Mouse (Mus musculus): Measurements from ENCODE around the gene Dkk3. TPM values are rescaled to one million over a fixed set of nuclear protein-coding genes. Genes with fewer than 3 reads are reported as not detected.
"Not testable (repeated sequence)": the region's sequence is repeated elsewhere in the genome, so short reads cannot be mapped to it uniquely, and the experiment has no call there.

Gene Dkk3
- polyA plus RNA-seq, 1 experiment from 2014 or later, result 33.1 TPM

DNA sequence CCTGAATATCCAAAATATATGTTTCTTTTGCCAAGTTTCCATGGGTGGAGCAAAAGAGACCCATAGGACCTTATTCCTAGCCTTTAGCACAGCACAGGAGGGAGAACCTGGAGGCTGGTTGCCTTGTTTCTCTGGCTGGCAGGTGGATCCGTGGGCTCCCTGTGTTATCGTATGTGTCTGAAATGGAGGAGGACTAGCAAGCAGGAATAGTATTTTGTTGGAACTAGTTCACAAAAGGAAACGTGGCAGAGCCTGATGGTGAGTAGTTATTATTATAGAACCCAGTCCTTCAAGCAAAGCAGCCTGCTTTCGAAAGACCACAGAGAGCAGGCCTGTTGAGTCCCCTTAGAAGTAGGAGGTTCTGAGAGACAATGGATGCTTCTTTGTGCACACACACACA, 6.2 kb upstream of the Dkk3 start:
- H3K9ac ChIP-seq; H3K4me3 ChIP-seq (replicated peaks); H3K27ac ChIP-seq; H3K4me2 ChIP-seq; H3K36me3 ChIP-seq; H3K9me3 ChIP-seq; H3K4me1 ChIP-seq; H3K27me3 ChIP-seq (replicated peaks); ATAC-seq (ENCODE audit: insufficient read depth, low FRiP score, low read depth): not testable (repeated sequence)
- 80% methylated on average over 4 of the region's 4 CpGs for WGBS

DNA sequence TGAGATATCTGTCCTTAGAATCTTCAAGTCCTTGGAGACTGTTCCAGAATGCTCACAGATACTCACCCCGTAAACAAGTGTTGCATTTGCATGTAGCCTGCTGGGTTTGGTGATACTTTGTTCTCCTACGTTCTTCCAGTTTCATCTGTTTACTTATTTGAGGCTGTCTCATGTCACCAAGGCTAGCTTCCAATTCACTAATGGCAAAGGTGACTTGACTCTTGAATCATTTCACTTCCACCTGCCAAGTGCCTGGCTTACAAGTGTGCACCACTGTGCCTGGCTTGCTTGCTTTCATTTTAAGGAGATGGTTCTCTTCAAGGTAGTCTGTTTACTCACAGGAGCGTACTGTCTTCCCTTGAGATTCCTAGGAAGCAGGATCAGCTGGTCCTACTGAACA, 5.6 kb upstream of the Dkk3 start:
- no peaks in the 10 kb centered on the region for H3K36me3 ChIP-seq
- H3K4me1 ChIP-seq, result no peaks in the 10 kb centered on the region
- H3K27me3 ChIP-seq (replicated peaks), result no peaks in the 10 kb centered on the region
- WGBS, result 76% methylated on average over 3 of the region's 3 CpGs
- H3K27ac ChIP-seq, result no peak overlapping the region
- no peaks in the 10 kb centered on the region for H3K9me3 ChIP-seq
- ATAC-seq (ENCODE audit: insufficient read depth, low FRiP score, low read depth), result no peak
- H3K4me2 ChIP-seq, result no peak overlapping the region
- no peak overlapping the region for H3K4me3 ChIP-seq (replicated peaks)
- no peak overlapping the region for H3K9ac ChIP-seq

DNA sequence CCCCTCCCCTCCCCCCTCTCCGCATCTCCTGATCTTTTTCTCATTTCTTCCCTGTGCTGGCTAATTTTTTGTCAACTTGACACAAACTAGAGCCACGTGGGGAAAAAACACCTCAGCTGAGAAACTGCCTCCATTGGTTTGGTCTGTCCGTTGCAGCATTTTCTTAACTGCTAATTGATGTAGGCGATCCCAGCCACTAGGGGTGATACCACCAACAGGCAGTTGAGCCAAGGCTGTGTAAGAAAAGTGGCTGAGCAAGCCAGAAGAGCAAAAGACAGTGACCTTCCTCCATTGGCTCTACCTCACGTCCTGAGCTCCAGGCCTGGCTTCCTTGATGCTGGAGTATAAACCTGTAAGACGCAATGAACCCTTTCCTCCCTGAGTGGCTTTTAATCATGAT, 978 bp upstream of the Dkk3 start:
- 36% methylated on average over 6 of the region's 6 CpGs for WGBS
- ATAC-seq (ENCODE audit: insufficient read depth, low FRiP score, low read depth), result no peak
- Histone ChIP-seq H3K4me1 (peaks cover 14% of the 10 kb centered on the region), H3K36me3 (no peaks in the 10 kb centered on the region), H3K27ac (no peak overlapping the region), H3K4me3 (replicated peaks) (no peak overlapping the region), H3K27me3 (replicated peaks) (no peaks in the 10 kb centered on the region), H3K4me2 (no peak overlapping the region), H3K9me3 (no peaks in the 10 kb centered on the region), H3K9ac (no peak overlapping the region)

DNA sequence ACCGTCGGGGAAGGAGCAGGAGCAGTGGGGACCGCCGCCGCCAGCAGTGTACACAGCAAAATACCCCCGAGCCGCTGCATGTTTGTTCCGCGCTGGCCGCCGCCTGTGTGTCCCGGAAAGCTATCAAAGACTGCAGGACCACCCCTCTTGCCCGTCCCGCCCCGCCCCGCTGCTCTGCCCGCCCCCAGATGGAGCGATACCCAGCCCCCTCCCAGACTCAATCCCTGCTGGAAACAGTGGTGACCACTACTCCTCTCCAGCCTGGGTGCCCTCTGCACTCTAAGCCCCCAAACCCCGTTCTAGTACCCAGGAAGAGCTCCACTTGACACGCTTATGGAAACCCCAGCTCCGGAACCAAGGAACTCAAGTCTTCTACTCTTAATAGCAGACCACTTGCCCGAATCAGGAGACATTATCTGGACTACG, 528 bp downstream of the Dkk3 start:
- Histone ChIP-seq H3K27me3 (replicated peaks) (no peaks in the 10 kb centered on the region), H3K27ac (peak overlapping the region; percentile 52), H3K9ac (peak overlapping the region; percentile 17; the same call in 1 of the 2 replicates), H3K36me3 (no peaks in the 10 kb centered on the region), H3K4me3 (replicated peaks) (peak overlapping the region; percentile 52), H3K9me3 (no peaks in the 10 kb centered on the region), H3K4me1 (peaks cover 14% of the 10 kb centered on the region), H3K4me2 (peak overlapping the region; percentile 61)
- peak; percentile 32; the same call in 1 of the 2 replicates for ATAC-seq (ENCODE audit: insufficient read depth, low FRiP score, low read depth)
- 3% methylated on average over 23 of the region's 23 CpGs for WGBS

DNA sequence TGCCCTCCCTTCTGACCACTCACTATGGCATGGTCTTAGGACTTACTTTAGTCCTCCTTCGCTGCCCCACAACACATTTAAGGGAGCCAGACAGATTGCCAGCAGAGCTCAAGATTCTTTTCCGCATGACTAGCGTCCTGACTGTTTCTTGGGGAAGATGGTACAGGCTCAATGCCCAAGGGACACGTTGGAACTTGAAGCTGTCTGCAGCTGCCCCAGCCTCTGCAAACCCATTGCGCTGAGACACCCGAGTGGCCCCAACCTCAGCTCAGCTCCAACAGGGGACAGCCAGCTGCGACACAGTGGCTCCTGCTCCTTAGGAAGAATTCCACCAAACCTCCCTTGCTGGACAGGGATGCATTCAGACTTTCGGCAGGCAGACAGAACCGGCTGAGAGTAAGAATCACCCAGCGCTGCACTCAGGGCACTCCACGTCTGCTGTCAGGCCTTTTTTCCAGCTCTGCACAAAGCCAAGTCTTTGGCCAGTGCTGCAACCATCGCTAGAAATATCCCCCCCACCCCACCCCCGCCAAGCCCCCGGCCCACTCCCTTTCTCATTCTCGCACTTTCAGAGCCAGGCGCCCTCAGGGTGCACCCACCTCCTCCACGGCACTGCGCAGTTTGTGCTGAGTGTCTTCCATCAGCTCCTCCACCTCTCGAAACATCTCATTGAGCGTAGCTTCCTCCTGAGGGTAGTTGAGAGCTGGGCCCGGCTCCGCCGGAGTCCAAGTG, 1.1 kb downstream of the Dkk3 start:
- H3K4me1 ChIP-seq, result peaks cover 14% of the 10 kb centered on the region
- H3K9ac ChIP-seq, result peak overlapping the region; percentile 17; the same call in 1 of the 2 replicates
- ATAC-seq (ENCODE audit: insufficient read depth, low FRiP score, low read depth), result peak; percentile 29; the same call in 1 of the 2 replicates
- no peaks in the 10 kb centered on the region for H3K9me3 ChIP-seq
- no peaks in the 10 kb centered on the region for H3K27me3 ChIP-seq (replicated peaks)
- H3K27ac ChIP-seq, result peak overlapping the region; percentile 49
- no peaks in the 10 kb centered on the region for H3K36me3 ChIP-seq
- WGBS, result 14% methylated on average over 23 of the region's 23 CpGs
- H3K4me2 ChIP-seq, result peak overlapping the region; percentile 61
- peak overlapping the region; percentile 52 for H3K4me3 ChIP-seq (replicated peaks)

DNA sequence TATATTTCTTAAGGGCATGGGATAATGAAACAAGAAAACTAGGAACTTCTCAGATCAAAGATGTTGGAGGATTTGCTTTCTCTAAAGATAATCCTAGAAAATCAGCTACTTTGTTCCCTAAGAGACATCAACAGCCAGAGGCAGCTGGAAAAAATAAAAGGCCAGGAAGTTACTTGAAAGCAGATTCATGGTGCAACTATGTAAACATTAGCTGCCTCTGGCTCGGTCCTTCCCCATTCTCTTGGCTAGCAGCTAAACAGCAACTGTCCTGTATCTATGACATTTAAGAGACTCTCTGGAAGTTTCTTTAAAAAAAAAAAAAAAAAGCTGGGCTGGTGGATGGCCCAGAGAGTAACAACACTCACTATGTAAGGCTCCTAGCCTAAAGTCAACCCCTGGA, 3.7 kb downstream of the Dkk3 start:
- Histone ChIP-seq H3K27ac (peak overlapping the region; percentile 64; the same call in 1 of the 2 replicates), H3K9ac (no peak overlapping the region), H3K4me3 (replicated peaks) (no peak overlapping the region), H3K27me3 (replicated peaks) (no peaks in the 10 kb centered on the region), H3K4me2 (no peak overlapping the region), H3K36me3 (no peaks in the 10 kb centered on the region), H3K4me1 (peaks cover 14% of the 10 kb centered on the region), H3K9me3 (no peaks in the 10 kb centered on the region)
- WGBS, result 0% methylated on average over 1 of the region's 1 CpGs
- ATAC-seq (ENCODE audit: insufficient read depth, low FRiP score, low read depth), result no peak

DNA sequence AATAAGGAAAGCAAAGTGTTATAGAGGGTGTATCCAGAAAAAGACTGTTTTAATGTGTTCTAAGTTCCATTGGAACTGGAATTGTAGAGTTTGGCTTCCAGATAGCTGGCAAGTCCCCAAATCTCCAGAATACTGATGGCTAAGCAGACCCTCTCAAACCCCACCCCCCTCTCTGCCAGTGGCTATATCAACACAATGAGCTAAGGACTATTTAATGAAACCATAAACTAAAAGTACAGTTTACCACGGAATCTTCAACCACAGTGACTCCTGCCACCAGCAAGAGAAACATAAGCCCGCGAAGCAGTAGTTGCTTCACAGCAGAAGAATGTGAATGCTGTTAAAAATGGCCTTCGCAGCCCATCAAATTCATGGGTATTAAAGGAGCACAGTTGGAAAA, 4.4 kb downstream of the Dkk3 start:
- Histone ChIP-seq H3K4me3 (replicated peaks) (no peak overlapping the region), H3K36me3 (no peaks in the 10 kb centered on the region), H3K9ac (no peak overlapping the region), H3K4me1 (peaks cover 14% of the 10 kb centered on the region), H3K27ac (peak overlapping the region; percentile 64), H3K9me3 (no peaks in the 10 kb centered on the region), H3K4me2 (no peak overlapping the region), H3K27me3 (replicated peaks) (no peaks in the 10 kb centered on the region)
- WGBS, result 67% methylated on average over 4 of the region's 4 CpGs
- ATAC-seq (ENCODE audit: insufficient read depth, low FRiP score, low read depth), result no peak

DNA sequence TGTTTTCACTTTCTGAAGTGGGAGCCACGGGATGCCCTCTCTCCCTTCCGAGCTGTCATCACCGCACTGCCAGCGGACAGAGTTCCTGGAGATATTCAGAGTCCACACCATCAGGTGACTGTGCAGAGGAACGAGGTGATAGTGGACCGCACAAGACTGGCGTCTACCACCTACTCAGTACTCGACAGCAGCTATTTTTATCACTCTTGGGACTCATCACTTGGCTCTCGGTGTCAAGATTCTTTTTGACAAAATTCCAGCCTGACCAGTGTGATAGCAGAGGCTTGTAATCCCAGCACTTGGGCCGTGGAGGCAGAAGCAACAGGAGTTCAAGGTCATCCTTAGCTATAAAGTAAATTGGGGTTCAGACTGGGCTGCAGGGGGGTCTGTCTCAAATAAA, 9.7 kb downstream of the Dkk3 start:
- Histone ChIP-seq H3K4me2 (no peak overlapping the region), H3K27me3 (replicated peaks) (no peaks in the 10 kb centered on the region), H3K4me3 (replicated peaks) (no peak overlapping the region), H3K9ac (no peak overlapping the region), H3K27ac (no peak overlapping the region), H3K4me1 (no peaks in the 10 kb centered on the region), H3K9me3 (no peaks in the 10 kb centered on the region), H3K36me3 (no peaks in the 10 kb centered on the region)
- ATAC-seq (ENCODE audit: insufficient read depth, low FRiP score, low read depth), result no peak
- WGBS, result 87% methylated on average over 10 of the region's 10 CpGs

DNA sequence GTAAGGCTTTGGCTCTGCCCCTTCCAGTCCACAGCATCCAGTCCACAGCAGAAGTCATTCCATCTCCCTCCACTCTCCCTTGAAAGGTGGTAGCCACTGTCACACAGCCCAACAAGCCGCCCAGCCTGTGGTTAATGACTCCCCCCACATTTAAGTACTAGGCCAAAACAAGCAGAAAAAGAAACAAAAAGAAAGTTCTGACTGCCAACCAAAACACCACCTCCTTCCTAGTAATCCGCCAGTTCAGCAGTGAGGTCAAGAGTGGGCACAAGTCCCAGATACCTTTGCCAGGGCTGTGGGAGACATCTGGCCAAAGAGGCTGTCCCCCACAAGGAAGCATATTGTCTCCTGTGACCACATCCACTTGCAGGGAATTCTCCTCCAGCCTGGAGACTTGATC, 10.9 kb downstream of the Dkk3 start:
- H3K4me2 ChIP-seq, result no peak overlapping the region
- peaks cover 6% of the 10 kb centered on the region; the same call in 1 of the 2 replicates for H3K4me1 ChIP-seq

DNA sequence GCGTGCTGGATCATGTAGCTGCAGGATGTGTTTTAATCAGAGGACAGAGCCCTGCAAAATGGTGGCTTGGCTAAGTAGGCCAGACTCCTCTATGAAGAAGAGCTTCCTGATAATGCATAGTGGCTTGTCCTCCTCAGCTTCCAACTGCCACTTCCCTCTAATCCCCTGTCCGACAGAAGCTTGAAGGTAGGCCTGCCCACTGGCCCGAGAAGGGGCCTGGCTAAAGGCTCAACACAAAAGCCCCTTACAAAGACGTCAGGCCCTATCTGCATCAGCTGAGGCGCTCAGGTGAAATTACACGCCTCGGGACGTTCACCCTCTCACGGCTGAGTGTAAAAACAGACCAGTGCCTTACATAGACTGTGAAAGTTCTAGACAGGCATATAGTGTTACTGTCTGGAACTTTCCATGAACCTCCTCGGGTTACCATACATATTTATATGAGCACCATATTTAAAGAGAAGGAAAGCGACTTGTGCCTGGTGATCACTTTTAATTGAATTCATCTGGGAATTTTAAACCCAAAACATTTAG, 14.1 kb downstream of the Dkk3 start:
- no peak overlapping the region for H3K4me3 ChIP-seq (replicated peaks)
- H3K9ac ChIP-seq, result no peak overlapping the region
- no peak overlapping the region for H3K27ac ChIP-seq
- H3K27me3 ChIP-seq (replicated peaks), result no peaks in the 10 kb centered on the region
- no peak for ATAC-seq (ENCODE audit: insufficient read depth, low FRiP score, low read depth)
- no peaks in the 10 kb centered on the region for H3K9me3 ChIP-seq
- no peak overlapping the region for H3K4me2 ChIP-seq
- peaks cover 7% of the 10 kb centered on the region; the same call in 1 of the 2 replicates for H3K4me1 ChIP-seq
- no peaks in the 10 kb centered on the region for H3K36me3 ChIP-seq
- 67% methylated on average over 11 of the region's 11 CpGs for WGBS

More for the DNA sequence above, 10.9 kb downstream of the Dkk3 start:
- Histone ChIP-seq H3K27me3 (replicated peaks) (no peaks in the 10 kb centered on the region), H3K4me3 (replicated peaks) (no peak overlapping the region), H3K9me3 (no peaks in the 10 kb centered on the region), H3K9ac (no peak overlapping the region), H3K27ac (no peak overlapping the region), H3K36me3 (no peaks in the 10 kb centered on the region)
- 79% methylated on average over 2 of the region's 2 CpGs for whole genome bisulfite sequencing
- ATAC-seq (ENCODE audit: insufficient read depth, low FRiP score, low read depth), result no peak

DNA sequence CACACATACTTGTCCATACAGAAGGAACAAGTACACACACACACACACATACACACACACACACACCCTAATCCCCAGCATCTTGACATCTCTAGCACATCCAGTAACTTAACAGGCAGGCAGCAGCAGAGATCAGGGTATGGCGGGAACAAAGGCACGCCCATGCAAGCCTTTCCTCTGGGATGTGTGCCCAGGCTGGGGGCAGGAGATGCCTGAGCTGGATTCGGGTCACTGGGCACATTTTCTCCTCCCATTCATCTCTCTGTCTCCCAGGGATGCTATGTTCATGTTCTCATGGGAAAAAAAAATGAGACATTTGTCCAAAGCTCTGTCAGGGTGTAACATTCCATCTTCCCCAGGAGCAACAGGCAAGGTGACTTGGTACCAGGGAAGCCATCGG, 14.9 kb downstream of the Dkk3 start:
- 58% methylated on average over 4 of the region's 4 CpGs for WGBS
- no peaks in the 10 kb centered on the region for H3K27me3 ChIP-seq (replicated peaks)
- no peak overlapping the region for H3K4me2 ChIP-seq
- peaks cover 7% of the 10 kb centered on the region; the same call in 1 of the 2 replicates for H3K4me1 ChIP-seq
- no peak overlapping the region for H3K27ac ChIP-seq
- no peaks in the 10 kb centered on the region for H3K9me3 ChIP-seq
- H3K4me3 ChIP-seq (replicated peaks), result no peak overlapping the region
- peak; percentile 24; the same call in 1 of the 2 replicates for ATAC-seq (ENCODE audit: insufficient read depth, low FRiP score, low read depth)
- H3K9ac ChIP-seq, result no peak overlapping the region
- H3K36me3 ChIP-seq, result no peaks in the 10 kb centered on the region

DNA sequence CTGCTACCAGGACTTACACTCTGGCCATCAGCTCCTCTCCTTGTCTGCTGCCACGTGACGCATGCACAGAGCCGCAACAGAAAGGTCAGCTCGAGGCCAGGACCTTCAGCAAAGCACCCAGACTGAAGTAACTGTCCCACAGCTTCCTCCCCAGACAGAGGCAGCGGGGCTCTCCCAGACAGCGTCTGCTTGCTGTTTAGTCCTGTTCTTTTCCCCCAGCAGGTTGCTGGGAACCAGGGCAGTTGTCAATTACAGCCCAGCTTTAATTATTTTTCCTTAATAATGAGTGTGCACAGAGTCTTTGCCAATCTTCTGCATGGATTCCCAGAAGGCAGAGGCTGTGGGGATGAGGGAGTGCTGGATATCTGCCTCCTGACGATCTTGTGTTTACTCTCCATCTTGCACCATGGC, 15.8 kb downstream of the Dkk3 start:
- Histone ChIP-seq H3K4me3 (replicated peaks) (no peak overlapping the region), H3K36me3 (no peaks in the 10 kb centered on the region), H3K9ac (no peak overlapping the region), H3K4me1 (peaks cover 7% of the 10 kb centered on the region; the same call in 1 of the 2 replicates), H3K27me3 (replicated peaks) (no peaks in the 10 kb centered on the region), H3K9me3 (no peaks in the 10 kb centered on the region), H3K27ac (no peak overlapping the region), H3K4me2 (no peak overlapping the region)
- ATAC-seq (ENCODE audit: insufficient read depth, low FRiP score, low read depth), result no peak
- WGBS, result 43% methylated on average over 7 of the region's 7 CpGs

Data from stomach, embryonic 15.5 days (tissue).